Mouse (Mus musculus): Measurements from ENCODE around the gene Tmem38b. TPM values are rescaled to one million over a fixed set of nuclear protein-coding genes. Genes with fewer than 3 reads are reported as not detected.

Gene Tmem38b
- total and polyA plus RNA-seq, 3 experiments = 9.5 to 25.3 (median 22.0) TPM

DNA sequence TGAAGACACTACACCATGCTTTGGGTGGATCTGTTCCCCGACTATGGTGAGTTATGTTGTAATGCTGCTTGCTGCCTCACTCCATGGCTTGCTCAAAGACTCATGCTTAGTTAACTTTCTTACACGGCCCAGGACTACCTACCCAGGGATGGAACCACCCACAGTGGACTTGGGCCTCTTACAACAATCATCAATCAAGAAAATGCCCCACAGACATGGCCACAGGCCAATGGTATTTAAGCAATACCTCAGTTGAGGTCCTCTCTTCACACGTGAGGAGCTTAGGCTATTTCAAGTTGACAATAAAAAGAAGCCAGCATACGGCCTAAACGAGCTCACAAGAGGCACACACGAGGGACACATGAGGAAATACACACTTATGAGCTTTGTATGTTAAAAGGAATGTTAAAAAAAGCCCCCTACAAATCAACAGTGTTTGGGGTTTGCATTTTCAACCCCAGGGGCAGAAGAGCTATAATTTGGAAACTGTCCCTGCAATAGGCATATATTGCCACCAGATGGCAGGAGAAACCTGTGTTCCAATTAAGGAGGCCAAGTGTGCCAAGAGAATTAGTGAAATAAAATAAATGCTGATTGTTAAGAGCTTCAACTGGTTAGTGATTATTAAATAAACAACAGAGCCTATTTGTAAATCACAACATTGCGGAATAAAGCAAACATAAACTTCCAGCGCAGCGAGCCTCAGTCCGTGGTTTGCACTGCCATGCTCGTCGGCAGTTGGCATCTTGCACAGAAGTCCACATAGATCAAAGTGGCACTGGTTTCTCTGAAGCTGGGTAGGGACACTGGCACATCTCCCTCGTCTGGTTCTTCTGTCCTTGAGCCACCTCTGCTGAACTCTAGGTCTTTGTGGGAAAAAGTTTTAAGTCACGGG, 58.8 kb downstream of the Tmem38b start:
- DNase-seq = peak; percentile 36

DNA sequence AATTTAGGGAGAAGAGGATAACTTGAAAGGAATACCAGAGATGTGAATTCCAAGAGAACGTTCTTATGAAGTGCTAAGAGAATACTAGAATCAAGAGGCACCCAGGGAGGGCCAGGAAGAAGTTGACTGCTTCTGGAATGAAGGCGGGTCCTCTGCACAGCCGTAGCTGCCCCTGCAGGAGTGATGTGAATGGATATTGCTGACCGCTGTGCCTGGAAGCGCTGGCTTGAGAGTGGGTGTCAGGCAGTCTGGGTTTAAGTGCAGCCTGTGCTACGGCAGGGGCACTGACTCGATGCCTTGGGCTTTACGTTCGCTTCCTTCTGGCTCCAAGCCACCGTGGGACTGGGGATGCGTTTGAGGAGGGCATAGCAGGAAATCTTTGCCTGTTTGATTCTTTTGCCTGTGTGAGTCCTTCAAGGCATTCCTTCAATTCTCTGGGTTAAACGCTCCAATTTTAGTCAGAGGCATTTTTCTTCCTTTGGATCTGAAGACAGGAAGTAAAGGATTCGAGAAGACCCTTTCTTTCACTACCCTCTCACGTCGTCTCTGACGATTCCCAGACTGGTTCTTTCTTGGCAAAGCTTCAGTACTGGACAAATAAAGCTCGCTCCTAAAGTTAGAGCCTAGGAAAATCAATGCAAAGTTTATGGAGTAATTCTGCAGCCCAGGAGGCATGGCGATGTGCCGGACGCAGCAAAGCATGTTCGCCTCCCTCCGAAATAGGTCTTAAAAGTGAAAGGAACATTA, 60.7 kb downstream of the Tmem38b start:
- no peak for DNase-seq

DNA sequence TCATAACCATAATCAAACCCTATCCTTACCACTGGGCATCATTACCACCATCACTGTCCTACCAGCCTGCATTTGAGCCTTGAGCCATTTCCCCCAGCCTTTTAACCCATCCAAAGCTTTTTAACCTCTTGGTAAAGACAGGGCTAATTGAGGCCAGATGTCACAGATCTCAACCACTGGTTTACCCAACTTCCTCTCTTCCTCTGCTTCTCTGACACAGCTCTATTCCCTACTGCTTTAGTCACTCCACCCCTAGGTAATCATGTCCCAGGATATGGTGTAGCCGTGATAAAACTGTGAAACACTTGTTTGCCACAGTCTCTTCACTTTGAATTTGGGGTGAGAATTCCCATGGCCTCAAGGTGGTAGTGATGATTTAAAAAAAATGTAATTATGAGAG, 69.5 kb downstream of the Tmem38b start:
- no peak for DNase-seq

DNA sequence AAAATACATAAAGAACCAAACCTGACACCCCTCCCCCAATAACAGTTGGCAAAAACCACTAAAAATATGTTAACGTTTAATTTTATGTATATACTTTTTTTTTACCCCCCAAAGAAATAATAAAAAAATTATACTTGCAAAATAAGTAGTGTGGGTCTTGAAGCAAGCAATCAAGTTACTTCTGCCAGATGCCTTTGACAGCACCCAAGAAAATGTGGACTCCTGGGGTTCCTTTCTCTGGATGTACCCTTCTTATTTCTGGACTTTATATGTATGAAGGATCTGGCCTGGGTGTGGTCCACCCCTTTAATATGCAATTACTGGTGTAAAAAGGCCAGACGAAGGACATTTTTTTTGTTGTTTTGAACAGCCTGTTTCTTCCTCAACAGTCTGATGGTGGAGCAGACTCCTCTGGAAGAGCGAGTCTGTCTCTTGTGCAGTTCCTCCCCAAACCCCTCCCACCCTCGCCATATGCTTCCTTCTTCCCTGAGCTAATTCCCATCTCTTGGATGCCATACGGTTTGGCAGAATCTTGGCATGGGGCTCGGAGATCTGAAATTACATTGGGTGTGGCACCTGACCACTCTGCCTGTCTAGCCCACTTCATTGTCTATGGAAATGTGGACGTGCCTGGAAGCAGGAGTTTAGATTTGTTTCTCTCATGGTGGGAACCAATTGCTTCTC, 70.4 kb downstream of the Tmem38b start:
- no peak for DNase-seq

DNA sequence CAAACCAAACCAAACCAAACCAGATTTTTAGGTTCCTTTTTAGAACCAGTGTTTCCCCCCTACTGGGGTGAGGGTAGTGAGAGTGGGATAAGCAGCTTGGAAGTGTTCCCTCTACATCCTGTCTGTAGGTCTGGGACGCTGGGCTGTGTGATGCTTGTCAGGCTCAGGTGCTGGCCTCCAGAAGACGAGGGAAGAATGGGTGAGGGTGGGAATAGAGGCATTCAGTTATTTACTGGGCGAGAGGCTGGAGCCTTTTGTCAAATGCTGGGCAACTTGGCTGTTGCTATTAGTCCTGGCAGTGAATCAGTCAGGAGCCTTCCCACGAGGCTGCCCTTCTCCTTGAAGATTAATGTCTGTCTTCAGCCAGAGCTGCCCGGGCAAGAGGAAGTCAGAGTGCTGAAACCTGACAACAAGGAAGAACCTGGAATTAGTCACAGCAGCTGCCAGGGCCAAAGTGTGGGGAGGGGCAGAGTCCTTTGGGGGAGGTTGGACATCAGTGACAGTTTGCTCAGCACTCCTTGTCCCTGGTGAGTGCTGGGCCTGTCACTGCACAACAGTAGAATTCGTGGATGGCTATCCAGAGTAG, 74.6 kb downstream of the Tmem38b start:
- DNase-seq = peak; percentile 87

DNA sequence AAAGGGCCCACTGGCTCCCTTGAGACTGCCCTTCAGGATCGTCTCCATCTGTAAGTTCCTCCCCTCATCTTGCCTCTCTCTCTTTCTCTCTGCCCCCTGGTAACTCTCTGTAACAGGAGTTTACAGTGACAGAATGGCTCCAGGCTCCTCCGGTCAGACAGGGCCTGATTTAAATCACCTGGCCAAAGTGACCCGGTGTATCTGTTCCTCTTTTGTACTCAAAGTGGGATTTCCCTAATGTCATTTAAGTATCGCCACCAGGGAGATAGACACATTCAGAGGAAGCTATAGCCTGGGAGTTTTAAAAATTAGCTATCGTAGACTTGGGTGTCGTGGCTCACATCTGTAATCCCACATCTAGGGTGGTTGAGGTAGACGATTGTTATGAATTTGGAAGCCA, 78.5 kb downstream of the Tmem38b start:
- no peak for DNase-seq

DNA sequence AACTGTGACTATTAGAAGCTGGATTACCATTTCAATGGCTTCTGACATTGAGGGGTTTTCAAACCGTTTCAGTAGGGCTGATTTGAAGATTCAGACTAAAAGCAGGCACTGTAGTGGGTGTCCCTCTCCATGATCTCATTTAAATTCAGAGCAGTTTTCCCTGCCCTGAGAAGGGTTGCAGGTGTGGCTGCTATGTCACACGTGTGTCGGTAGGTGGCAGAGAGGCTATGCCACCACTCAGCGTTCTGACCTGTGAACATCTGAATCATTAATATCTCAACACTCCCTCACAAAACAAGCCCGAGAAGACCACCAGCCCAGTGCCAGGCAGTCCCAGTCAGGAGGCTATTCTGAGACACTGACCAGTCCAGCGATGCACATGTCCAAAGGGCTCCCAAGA, 79.7 kb downstream of the Tmem38b start:
- DNase-seq = no peak

DNA sequence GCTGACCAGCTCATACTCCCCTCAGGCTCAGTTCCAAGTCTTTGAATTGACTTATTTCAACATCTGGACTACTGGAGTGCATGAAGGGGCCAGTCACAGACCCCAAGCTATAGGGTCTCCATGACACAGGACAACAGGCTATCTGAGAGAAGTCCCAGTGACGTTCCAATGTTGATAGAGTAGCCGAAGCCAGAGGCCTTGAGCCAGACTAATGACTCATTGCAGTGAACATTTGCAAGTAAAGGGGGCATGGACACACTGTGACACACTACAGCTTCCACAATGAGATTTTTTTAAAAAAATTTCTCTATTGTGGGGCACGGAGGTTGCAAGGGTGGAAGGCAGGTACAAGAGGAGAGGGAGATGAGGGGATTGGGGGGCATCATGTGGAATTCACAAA, 81.2 kb downstream of the Tmem38b start:
- DNase-seq = peak; percentile 65

Other genes starting within 250 kb of the Tmem38b start
- gene Fsd1l, start 194.6 kb upstream of the Tmem38b start, total RNA-seq (2021) = 1 to 10 TPM; 6.9 to 7.3 TPM
- 0.12 TPM in 2 replicates for gene Fsd1l, start 194.6 kb upstream of the Tmem38b start, polyA plus RNA-seq (2012; rRNA removed)
- gene Fktn, start 112.0 kb upstream of the Tmem38b start, total RNA-seq (2021) = 10 to 100 TPM; 14.1 to 14.9 TPM
- gene Fktn, start 112.0 kb upstream of the Tmem38b start, polyA plus RNA-seq (2012; rRNA removed) = 2.4 and 3.0 TPM in 2 replicates
- not detected for gene Tal2, start 46.3 kb upstream of the Tmem38b start, total RNA-seq (2021)
- gene Tal2, start 46.3 kb upstream of the Tmem38b start, polyA plus RNA-seq (2012; rRNA removed) = 0.03 TPM in 1 of 2 replicates, not detected in the other